Mouse (Mus musculus) c-Kit-positive CD71-positive TER-119-positive erythroid progenitor cells, embryonic 14.5 days (primary cell): ENCODE measurements around the gene Ociad1.

Source experiments
- DNase-seq: peaks from one replicate; pipeline ENCODE4 v3.0.0-alpha.2; 2013; ENCODE audit warnings: low spot score

The Ociad1 gene

GRCm38 (mm10) chr5:73292502-73293457, at the start of gene Ociad1:
Gene Ociad1 (plus strand): TSS chr5:73292784.
- peak; percentile 96 for DNase-seq

DNA sequence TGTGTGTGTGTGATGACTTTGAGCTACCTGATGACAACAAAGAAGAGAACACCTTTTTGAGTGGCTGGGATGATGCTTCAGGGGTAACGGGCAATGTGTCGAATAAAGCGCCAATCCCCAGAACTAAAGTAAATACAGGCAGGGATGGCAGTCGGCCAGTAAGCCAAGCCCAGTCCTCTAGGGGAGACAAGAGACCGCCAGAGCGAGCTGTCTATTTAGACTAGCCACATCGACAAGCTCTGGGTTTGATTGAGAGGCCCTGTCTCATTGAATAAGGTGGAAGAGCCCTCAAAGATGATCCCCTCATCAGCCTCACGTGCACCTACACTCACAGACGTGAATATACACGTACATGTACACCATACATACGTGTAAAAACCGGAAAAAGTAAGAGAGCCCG, 48.2 kb upstream of the Ociad1 start:
- no peak for DNase-seq

DNA sequence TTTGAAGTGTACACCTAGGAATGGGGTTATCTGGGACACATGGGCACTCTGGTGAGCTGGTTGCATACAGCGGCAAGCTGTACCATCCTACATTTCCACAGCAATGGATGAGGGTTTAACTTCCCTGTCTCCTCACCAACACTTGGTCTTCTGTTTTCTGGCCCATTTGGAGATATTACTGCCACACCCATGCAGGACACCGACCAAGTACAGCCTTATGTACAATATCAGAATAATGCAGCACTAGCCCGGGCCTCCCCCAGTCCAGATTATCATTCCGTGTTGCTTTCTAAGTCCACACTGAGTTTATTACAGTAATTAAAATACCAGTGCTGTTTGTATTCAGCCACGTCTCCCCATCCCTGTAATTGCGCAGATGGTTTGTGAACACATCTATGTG, 46.2 kb upstream of the Ociad1 start:
- DNase-seq: peak; percentile 43

- no peak for DNase-seq
Measured at GRCm38 (mm10) chr5:73248211-73248610, 44.4 kb upstream of the Ociad1 start.

- no peak for DNase-seq
Measured at GRCm38 (mm10) chr5:73249341-73249740, 43.2 kb upstream of the Ociad1 start.

GRCm38 (mm10) chr5:73252739-73253138, 39.8 kb upstream of the Ociad1 start:
- DNase-seq: peak; percentile 47

DNA sequence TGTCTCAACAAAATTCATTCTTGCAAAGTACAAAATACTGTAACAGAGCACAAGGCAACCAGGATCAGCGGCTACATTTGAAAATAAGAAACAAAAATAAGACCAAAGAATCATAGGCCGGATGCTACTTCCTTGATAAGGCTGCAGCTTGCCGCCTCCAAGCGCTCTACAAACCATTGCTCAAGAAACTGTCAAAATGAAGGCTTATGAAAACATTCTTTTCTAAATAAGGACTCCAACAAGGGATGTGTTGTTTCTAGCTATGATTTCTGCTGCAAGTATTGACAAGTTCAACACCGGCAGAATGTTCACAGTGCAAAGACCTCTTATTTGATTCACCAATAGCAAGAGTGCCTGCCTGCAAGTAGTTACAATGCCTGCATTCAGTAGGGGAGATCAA, 37.9 kb upstream of the Ociad1 start:
- peak; percentile 57 for DNase-seq

GRCm38 (mm10) chr5:73255321-73256251, 37.0 kb upstream of the Ociad1 start:
- peak; percentile 54 for DNase-seq

GRCm38 (mm10) chr5:73256352-73257065, 36.1 kb upstream of the Ociad1 start, which contains the start of gene Fryl:
Gene Fryl (minus strand): TSS chr5:73256619.
- peak; percentile 98 for DNase-seq

GRCm38 (mm10) chr5:73257096-73257495, 35.5 kb upstream of the Ociad1 start:
- no peak for DNase-seq

DNA sequence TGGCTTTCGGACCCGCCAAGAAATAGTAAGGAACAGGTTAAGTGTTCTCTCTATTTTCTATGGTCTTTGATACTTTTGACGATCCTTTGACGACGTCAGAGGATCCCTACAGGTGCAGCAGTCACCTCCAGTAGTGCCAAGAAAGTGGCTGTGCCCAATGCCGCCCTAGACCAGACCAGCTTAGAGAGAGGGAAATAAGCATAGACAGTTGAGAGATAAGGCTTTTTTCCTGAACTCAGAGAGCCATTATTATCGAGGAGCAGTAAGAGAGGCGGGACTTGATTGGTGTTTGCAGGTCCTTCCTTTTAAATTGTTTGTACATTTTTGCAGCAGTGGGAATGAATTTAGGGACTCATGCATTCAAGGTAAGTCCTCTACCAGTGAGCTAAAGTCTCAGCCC, 34.9 kb upstream of the Ociad1 start:
- DNase-seq: peak; percentile 29

DNA sequence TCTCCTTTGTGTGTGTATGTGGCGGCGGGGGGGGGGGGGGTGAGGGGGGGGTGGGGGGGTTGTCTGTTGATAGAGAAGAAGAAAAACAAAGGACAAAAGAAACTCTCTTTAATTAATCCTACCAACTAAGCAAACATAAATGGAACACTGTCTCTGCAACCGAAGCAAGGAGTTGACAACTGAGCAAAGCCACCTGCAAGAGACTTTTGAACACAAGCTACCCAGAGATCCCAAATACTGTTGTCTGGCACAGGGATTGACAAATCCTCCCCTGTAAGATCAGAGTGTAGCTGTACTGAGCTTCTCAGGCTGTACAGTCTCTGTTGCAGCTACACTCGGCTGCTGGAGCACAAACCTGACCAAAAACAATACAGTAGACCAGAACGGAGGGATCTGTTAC, 28.5 kb upstream of the Ociad1 start:
- DNase-seq: no peak

GRCm38 (mm10) chr5:73265460-73265859, 27.1 kb upstream of the Ociad1 start:
- no peak for DNase-seq

GRCm38 (mm10) chr5:73268636-73269213, 23.9 kb upstream of the Ociad1 start:
- DNase-seq: no peak

- DNase-seq: no peak
Measured at GRCm38 (mm10) chr5:73270612-73271011, 22.0 kb upstream of the Ociad1 start.

DNA sequence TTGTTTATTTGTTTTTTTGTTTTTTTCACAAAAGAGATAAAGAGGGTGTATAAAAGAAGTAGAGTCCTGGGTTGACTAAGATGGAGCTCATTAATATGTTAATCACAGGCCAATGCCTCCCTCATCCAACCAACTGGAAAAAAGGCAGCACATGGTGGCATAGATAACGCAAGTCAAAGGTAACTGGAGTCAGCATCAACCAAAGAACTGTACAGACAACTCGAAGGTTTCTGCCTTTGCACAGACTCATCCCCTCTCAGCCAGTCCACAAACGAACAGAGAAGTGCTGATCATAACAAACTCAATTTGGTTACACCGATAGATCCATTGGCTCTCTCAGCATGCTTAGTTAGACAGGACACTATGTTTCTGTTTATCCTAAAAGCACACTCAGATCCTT, 19.4 kb upstream of the Ociad1 start:
- DNase-seq: no peak

- DNase-seq: no peak
Measured at GRCm38 (mm10) chr5:73274941-73275340, 17.6 kb upstream of the Ociad1 start.

DNA sequence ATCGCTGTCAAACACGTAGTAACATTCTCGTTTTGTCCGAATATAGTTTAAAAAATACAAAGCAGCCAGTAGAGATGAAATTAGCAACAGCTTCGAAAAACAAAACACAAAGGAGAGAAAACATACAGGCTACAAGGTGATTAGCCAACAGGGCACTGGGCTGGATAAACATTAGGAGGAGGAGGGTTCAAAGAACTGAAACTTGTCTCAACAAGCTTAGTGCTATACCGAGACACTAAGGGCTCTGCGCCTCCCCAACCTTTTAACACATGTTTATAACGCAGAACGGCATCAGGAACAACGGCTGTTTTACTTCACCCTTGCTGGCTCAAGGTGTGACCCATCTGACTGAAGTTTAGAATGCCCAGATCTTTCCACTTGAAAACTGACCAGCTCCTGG, 13.4 kb upstream of the Ociad1 start:
- no peak for DNase-seq

DNA sequence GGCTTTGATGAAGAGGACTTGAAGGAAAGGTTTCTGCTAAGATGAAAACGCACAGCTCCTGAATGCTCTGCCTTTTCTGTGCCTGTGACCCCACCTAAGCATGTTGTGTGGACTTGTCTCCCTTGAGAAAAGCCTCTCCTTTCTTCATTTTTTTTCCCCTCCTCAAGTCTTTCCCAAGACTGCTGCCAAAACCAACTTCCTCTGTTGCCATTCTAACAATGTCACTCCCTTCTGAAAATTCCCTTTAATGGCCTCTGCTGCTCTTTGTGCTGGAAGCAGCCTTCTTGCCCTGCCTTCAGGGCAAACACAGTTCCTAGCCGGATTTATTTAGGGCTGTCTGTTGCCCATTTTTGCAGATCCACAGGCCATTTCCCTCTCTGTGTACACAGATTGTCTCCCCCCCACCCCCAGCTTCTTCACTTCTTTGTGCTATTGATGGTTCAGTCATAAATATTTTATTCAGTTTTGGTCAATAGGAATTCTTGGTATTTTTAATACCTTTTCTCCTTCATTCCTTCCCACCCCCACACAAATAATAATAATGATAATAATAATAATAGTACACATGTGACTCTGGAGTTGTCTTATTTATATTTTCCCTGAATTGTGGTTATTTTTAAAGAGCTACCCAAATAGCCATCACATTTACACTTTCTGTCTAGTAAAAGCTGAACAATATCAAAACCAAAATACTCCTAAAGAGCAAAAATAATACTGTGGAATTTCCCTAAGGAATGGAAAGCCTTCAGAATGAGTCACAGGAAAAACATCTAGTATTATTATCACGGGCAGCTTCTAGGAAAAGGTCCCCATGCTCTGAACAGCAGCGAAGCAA, 12.6 kb upstream of the Ociad1 start:
- DNase-seq: no peak

DNA sequence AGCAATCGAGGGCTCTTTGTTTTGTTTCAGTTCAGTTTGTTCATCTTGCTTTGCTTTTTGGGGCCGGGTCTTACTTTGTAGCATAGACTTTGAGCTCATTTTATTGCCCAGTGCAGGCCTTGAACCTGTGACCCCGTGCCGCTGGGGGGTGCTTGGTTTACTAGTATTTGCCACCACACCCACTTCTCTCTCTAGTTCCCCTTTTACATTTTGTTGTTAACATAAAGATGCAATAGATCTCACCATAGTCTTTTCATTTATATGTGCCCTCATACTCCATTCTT, 12.1 kb upstream of the Ociad1 start:
- no peak for DNase-seq

- no peak for DNase-seq
Measured at GRCm38 (mm10) chr5:73284046-73284445, 8.5 kb upstream of the Ociad1 start.
